Mouse (Mus musculus) heart, adult 2 months (tissue): ENCODE data around the gene Ifitm1. TPM values are rescaled to one million over a fixed set of nuclear protein-coding genes. Genes with fewer than 3 reads are reported as not detected.

Experiments
- DNase-seq, 2 experiments: peaks; one replicate each; pipeline ENCODE4 v3.0.0; 2021
- H3K27ac ChIP-seq: fragments of 200-600 bp; 2 replicates; pipeline ENCODE4 v1.8.1; 2022
- H3K27me3 ChIP-seq: fragments of 200-500 bp; 2 replicates; pipeline ENCODE4 v1.6.1; 2012; ENCODE audit warnings: mild to moderate bottlenecking, low read length, inconsistent platforms, mixed read lengths; ENCODE audit not compliant: control insufficient read depth, insufficient read depth
- H3K36me3 ChIP-seq: fragments of 200-500 bp; 2 replicates; pipeline ENCODE4 v1.6.1; 2012; ENCODE audit warnings: low read length, inconsistent platforms; ENCODE audit not compliant: control insufficient read depth, insufficient read depth
- H3K4me1 ChIP-seq: fragments of 200-500 bp; 2 replicates; pipeline ENCODE4 v1.6.1; 2011; ENCODE audit warnings: low read length; ENCODE audit not compliant: control insufficient read depth, insufficient read depth
- H3K4me3 ChIP-seq: fragments of 200-600 bp; 2 replicates; pipeline ENCODE4 v1.8.1; 2022
- H3K79me2 ChIP-seq: fragments of 200-500 bp; replicated peaks from 2 replicates; pipeline ENCODE4 v1.6.1; 2012; ENCODE audit warnings: mild to moderate bottlenecking, inconsistent platforms, low read length, moderate library complexity, mixed read lengths; ENCODE audit not compliant: control insufficient read depth, insufficient read depth
- H3K9ac ChIP-seq: fragments of 200-500 bp; 2 replicates; pipeline ENCODE4 v1.6.1; 2012; ENCODE audit warnings: low read depth, mild to moderate bottlenecking, control low read depth, inconsistent platforms, low read length, mixed read lengths
- CTCF ChIP-seq: fragments of 200-600 bp; IDR thresholded peaks from 2 replicates; pipeline ENCODE4 v1.8.1; 2022; ENCODE audit warnings: antibody characterized with exemption, mild to moderate bottlenecking, moderate library complexity
- EP300 ChIP-seq: fragments of 200-500 bp; IDR thresholded peaks from 2 replicates; pipeline ENCODE4 v1.6.1; 2011; ENCODE audit warnings: low read depth, low read length, control low read depth; ENCODE audit not compliant: insufficient read depth
- POLR2A ChIP-seq: fragments of 200-500 bp; IDR thresholded peaks from 2 replicates; pipeline ENCODE4 v1.6.1; 2011; ENCODE audit warnings: mild to moderate bottlenecking, low read depth, low read length, control low read depth; ENCODE audit not compliant: insufficient read depth
- WGBS: fragments of 180-500 bp; shearing (Covaris S2); methylation state at CpG from one replicate; pipeline ENCODE4 v1.1.7; 2018; 5-methylcytosine and 5-hydroxymethylcytosine counted together
- intact Hi-C: fragments of 180-260 bp; cut with DNase I; formaldehyde crosslinking; loops from one replicate; pipeline ENCODE4 v1.15.1; 2025
- polyA plus RNA-seq: library from polyadenylated mRNA; depleted of rRNA; stranded (reverse); fragments of >200 nt; gene quantifications from 2 replicates; pipeline ENCODE4 v1.2.3, GENCODE M21; 2012
- total RNA-seq, 2 experiments: library from RNA; stranded (reverse); gene quantifications; 2 replicates each; pipeline ENCODE4 v1.2.3; 2021

The Ifitm1 gene
- total and polyA plus RNA-seq, 3 experiments, result 6.1 to 52.2 (median 7.7) TPM

DNA sequence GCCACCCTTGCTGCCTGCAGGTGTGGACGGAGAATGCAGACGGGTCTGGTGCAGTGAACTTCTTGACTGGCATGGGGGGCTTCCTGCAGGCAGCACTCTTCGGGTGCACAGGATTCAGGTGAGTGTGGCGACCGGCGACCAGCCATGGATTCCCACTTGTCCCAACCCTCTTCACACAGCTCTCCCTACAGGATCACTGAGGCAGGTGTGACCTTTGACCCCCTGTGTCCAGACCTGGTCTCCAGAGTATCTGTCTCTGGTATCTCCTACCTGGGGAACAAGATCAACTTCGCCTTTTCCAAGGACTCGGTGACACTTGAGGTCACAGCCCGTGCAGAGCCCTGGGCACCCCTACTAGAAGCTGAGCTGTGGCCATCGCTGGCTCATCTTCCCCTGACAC, 20.7 kb upstream of the Ifitm1 start:
- 84% methylated on average over 10 of the region's 10 CpGs for WGBS
- Histone ChIP-seq H3K36me3 (no peaks in the 10 kb centered on the region; the same call in 1 of the 2 replicates), H3K9ac (no peak overlapping the region), H3K27me3 (no peaks in the 10 kb centered on the region), H3K79me2 (0 out of 2 replicates have a peak, but pooled peaks cover 2% of the 10 kb centered on the region), H3K27ac (peak overlapping the region; percentile 73), H3K4me3 (no peak overlapping the region), H3K4me1 (peaks cover 46% of the 10 kb centered on the region)
- no peak for TF ChIP-seq EP300
- TF ChIP-seq CTCF, result no peak
- TF ChIP-seq POLR2A, result no peak
- DNase-seq, result peak in 1 of 2 experiments; percentile 26
- intact Hi-C loops, result no loop called here

DNA sequence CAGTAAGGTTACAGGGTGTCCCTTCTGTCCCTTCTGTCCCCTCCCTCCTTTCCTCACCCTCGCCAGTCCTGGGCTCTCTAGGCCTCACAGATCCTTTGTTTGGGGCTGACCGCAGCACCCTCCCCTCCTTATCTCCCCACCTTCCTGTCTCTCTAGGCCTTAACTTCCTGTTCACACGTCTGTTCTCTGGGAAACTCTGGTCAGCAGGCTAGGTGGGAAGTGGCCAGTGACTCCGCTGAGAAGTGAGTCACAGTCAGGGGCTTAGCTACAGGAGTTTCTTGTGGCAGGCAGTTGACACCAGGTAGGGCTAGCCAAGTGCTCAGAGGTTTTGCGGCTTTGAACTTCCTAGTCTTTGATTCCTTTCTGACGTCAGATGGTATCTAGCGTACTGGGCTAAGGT, 20.0 kb upstream of the Ifitm1 start:
- TF ChIP-seq CTCF (no peak), EP300 (peak; percentile 84), POLR2A (peak; percentile 52; the same call in 1 of the 2 replicates)
- no peak overlapping the region for H3K4me3 ChIP-seq
- H3K36me3 ChIP-seq, result no peaks in the 10 kb centered on the region; the same call in 1 of the 2 replicates
- H3K9ac ChIP-seq, result 0 out of 2 replicates have a peak overlapping the region, but pooled peaks have one; percentile 11
- peak overlapping the region; percentile 73 for H3K27ac ChIP-seq
- WGBS, result 40% methylated on average over 7 of the region's 7 CpGs
- intact Hi-C loops, result no loop called here
- no peaks in the 10 kb centered on the region for H3K27me3 ChIP-seq
- H3K4me1 ChIP-seq, result peaks cover 50% of the 10 kb centered on the region
- 0 out of 2 replicates have a peak, but pooled peaks cover 2% of the 10 kb centered on the region for H3K79me2 ChIP-seq
- DNase-seq, result peak; percentile 39 to 57

DNA sequence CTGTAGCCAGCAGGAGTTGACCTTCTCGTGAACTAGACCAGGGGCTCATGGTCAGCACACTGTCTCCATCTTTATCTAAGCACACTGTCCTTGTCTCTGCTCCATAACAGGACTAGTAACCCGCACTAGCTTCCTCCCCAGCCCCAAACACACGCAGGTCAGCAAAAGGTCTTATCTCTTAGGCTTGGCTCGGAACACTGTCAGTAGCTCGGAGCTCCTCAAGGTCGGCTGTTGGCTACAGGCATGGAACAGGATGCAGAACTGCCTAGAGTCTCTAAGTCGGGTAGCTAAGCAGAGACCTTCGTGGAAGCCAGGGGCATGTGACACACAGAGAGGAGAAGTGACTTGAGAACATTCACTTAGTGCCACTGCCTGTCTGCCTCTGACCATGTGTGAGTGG, 18.9 kb upstream of the Ifitm1 start:
- TF ChIP-seq EP300, result no peak
- TF ChIP-seq CTCF, result no peak
- TF ChIP-seq POLR2A, result no peak
- Histone ChIP-seq H3K27ac (peak overlapping the region; percentile 73), H3K4me1 (peaks cover 49% of the 10 kb centered on the region), H3K36me3 (no peaks in the 10 kb centered on the region; the same call in 1 of the 2 replicates), H3K27me3 (no peaks in the 10 kb centered on the region), H3K4me3 (no peak overlapping the region), H3K79me2 (0 out of 2 replicates have a peak, but pooled peaks cover 2% of the 10 kb centered on the region), H3K9ac (no peak overlapping the region)
- intact Hi-C loops, result no loop called here
- DNase-seq, result peak in 1 of 2 experiments; percentile 32
- WGBS, result 21% methylated on average over 8 of the region's 8 CpGs

DNA sequence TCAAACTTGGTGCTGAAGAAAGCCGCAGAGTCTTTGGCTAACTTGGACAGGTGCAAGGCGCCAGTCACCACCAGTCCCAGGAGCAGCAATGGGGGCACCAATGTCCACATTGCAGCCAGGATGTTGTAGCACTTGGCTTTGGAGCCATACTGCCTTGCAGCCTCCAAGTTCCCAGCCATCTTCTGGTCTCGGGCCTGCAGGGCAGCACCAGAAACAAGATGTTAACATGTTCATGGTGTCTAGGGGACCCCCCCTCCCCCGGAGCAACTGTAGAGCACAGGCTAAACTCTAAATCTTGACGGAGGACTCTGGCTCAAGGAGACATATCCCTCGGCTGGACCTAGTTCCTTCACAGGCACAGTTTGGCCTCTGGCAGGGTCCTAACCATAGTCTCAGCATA, 17.8 kb upstream of the Ifitm1 start:
- H3K4me1 ChIP-seq, result peaks cover 50% of the 10 kb centered on the region
- DNase-seq, result no peak
- WGBS, result 89% methylated on average over 6 of the region's 6 CpGs
- no peak overlapping the region for H3K4me3 ChIP-seq
- TF ChIP-seq EP300 (no peak), POLR2A (no peak), CTCF (no peak)
- no peak overlapping the region for H3K9ac ChIP-seq
- peak overlapping the region; percentile 11 for H3K27ac ChIP-seq
- 0 out of 2 replicates have a peak, but pooled peaks cover 2% of the 10 kb centered on the region for H3K79me2 ChIP-seq
- no peaks in the 10 kb centered on the region for H3K27me3 ChIP-seq
- intact Hi-C loops, result no loop called here
- H3K36me3 ChIP-seq, result no peaks in the 10 kb centered on the region; the same call in 1 of the 2 replicates

DNA sequence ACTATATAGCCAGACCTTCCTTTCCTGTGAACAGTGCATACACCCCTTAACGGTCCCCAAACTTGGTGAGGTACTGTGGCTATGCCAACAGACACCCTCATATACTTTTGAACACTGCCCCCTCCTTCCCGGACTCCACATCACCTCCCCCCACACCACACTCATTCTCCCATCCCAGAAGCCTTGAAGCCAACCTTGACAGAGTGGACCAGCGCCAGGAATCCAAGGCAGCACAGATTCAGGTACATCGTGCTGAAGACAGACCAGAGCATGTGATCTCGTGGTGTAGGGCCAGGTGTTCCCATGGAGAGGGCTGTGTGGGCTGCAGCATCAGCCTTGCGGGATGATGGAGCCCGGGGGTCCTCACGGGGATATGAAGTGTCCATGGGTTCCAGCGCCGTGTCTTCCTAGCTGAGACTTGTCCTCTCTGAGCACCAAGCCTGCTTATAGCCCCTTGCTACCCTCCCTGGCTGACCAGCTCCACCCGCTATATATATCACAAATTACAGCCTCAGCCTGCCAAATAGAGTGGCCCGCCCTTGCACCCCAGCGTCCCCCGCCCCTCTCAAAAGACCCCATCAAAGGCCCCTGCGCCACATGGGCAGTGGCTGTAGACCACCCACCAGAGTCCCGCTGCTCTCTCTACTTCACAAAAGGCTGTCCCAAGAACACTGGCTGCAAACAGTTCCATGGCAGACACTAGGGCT, 17.0 kb upstream of the Ifitm1 start, which contains the start of gene Ifitm5:
Ifitm5 (minus strand) TSS at position 468 of the 707 bp plus-strand sequence.
- H3K27me3 ChIP-seq, result no peaks in the 10 kb centered on the region
- H3K36me3 ChIP-seq, result no peaks in the 10 kb centered on the region; the same call in 1 of the 2 replicates
- H3K9ac ChIP-seq, result peak within 1 kb of the TSS; percentile 56
- DNase-seq, result no peak
- H3K4me1 ChIP-seq, result peaks cover 50% of the 10 kb centered on the region
- H3K79me2 ChIP-seq, result 0 out of 2 replicates have a peak, but pooled peaks cover 2% of the 10 kb centered on the region
- H3K4me3 ChIP-seq, result peak within 1 kb of the TSS; percentile 38; the same call in 1 of the 2 replicates
- TF ChIP-seq CTCF, result no peak
- no peak for TF ChIP-seq EP300
- no peak for TF ChIP-seq POLR2A
- WGBS, result 83% methylated on average over 16 of the region's 16 CpGs
- H3K27ac ChIP-seq, result peak within 1 kb of the TSS; percentile 87
- intact Hi-C loops, result no loop called here

DNA sequence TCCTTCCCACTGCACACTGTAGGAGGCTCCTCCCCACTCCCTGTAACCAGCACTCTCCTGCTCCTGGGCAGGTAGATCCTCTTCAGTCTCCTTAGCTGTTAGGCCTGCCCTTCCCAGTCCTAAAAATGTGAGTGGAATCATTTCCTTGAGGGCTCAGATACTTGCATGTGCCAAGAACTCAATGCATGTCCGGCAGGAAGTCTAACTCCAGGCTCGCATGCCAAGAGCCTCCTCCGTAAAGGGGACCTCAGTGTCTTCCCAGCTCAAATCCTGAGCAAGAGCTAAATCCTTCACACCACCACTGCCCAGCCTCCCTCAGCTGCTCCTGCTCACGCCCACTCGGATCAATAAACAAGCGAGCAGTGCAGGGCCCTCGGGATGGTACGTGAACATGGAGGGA, 16.0 kb upstream of the Ifitm1 start:
- Histone ChIP-seq H3K27me3 (no peaks in the 10 kb centered on the region), H3K36me3 (no peaks in the 10 kb centered on the region; the same call in 1 of the 2 replicates), H3K4me3 (peak overlapping the region; percentile 38; the same call in 1 of the 2 replicates), H3K9ac (peak overlapping the region; percentile 56), H3K27ac (peak overlapping the region; percentile 87), H3K79me2 (0 out of 2 replicates have a peak, but pooled peaks cover 2% of the 10 kb centered on the region), H3K4me1 (peaks cover 50% of the 10 kb centered on the region)
- peak; percentile 55 to 71 for DNase-seq
- intact Hi-C loops, result no loop called here
- TF ChIP-seq EP300, result peak; percentile 74
- TF ChIP-seq CTCF, result no peak
- peak; percentile 58; the same call in 1 of the 2 replicates for TF ChIP-seq POLR2A
- WGBS, result 35% methylated on average over 8 of the region's 8 CpGs
